Mouse (Mus musculus) T-cell, adult 66 days (primary cell): ENCODE measurements around the gene H1foo. TPM values are rescaled to one million over a fixed set of nuclear protein-coding genes. Genes with fewer than 3 reads are reported as not detected.

ENCODE experiments used
- total RNA-seq, 2 experiments: library from RNA; stranded (reverse); gene quantifications; 3 replicates in 1 of 2; 4 replicates in 1 of 2; pipeline ENCODE4 v1.2.4; 2023

H1foo gene
- not detected for total RNA-seq

DNA sequence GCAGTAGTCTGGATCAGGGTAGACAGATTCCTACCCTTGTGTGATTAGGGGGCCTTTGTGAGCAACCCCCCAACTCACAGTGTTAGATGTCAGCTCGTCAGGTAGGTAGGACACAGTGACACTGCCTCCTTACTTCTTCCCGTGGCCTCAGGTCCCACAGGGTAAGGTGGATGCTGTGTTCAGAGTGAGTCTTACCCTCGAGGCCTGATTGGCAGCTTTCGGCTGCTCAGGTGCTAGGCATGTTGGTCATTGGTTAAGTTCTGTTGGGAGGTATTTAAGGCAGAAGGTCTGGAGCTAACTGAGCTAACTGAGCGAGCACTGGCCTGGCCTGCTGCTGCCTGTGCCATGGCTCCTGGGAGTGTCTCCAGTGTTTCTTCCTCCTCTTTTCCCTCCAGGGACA, at the start of gene H1foo:
H1foo (plus strand) TSS at position 301 of the 400 bp plus-strand sequence.

DNA sequence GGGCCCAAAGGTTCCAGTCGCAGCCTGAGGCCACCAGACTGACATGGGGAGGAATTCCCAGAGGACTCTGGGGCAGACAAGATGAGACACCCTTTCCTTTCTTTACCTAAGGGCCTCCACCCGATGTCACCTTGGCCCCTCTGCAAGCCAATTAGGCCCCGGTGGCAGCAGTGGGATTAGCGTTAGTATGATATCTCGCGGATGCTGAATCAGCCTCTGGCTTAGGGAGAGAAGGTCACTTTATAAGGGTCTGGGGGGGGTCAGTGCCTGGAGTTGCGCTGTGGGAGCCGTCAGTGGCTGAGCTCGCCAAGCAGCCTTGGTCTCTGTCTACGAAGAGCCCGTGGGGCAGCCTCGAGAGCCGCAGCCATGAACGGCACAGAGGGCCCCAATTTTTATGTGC, 13.1 kb upstream of the H1foo start, which contains the start of gene Rho:
Rho (plus strand) TSS at position 110 of the 400 bp plus-strand sequence.

DNA sequence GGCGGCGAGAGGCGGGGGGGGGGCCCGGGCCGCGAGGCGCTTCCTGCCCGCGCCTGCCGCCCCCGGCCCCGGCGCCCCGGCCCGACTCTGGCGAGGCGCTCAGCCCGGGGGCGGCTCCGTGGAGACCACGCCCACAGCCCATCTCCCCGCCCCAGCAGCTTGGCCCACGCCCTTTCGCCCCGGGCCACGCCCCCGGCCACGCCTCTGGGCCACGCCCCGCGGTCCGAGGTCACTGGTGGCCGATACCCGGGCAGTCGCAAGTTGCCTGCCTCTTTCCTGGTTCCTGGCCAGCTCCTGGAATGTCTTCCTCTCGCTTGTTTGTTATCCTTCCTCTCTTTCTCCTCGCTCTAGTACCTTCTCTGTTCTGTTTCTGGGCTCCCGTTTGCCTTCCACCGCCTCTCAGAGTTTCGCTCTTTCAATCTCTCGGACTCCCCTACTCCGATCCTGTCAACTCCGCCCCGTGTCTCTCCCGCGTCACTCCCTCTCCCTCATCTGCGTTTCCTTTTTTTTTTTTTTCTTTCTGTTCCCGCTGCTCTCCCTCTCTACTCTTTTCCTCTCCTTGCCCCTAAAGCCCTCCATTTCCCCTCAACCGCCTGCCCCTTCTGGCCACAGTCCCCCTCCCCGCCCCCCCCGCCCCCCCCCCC, 50.3 kb downstream of the H1foo start, which contains the start of gene Plxnd1:
Plxnd1 (minus strand) TSS at position 129 of the 644 bp plus-strand sequence.

Other genes with a start within 250 kb of the H1foo start
- gene Tmem40, start 182.5 kb upstream of the H1foo start, total RNA-seq, result under 1 TPM in 1 of 2 experiments, not detected in 1; 0.44 TPM
- gene Cand2, start 170.4 kb upstream of the H1foo start, total RNA-seq, result 1 to 10 TPM; 6.5 to 8.5 TPM
- gene Rpl32, start 136.2 kb upstream of the H1foo start, total RNA-seq, result 1,000 to 10,000 TPM; 3,185 to 3,320 TPM
- 1 to 10 TPM in 1 of 2 experiments, under 1 TPM in 1; 0.99 to 1.2 TPM for gene Efcab12, start 106.5 kb upstream of the H1foo start, total RNA-seq
- gene Mbd4, start 91.6 kb upstream of the H1foo start, total RNA-seq, result 1 to 10 TPM; 7.9 to 8.5 TPM
- 1 to 10 TPM; 3.0 to 3.3 TPM for gene Ift122, start 91.5 kb upstream of the H1foo start, total RNA-seq
- not detected for gene Rho, start 13.2 kb upstream of the H1foo start, total RNA-seq
- 10 to 100 TPM; 23.1 to 27.1 TPM for gene Plxnd1, start 50.1 kb downstream of the H1foo start, total RNA-seq
- 10 to 100 TPM; 43.2 to 46.8 TPM for gene Tmcc1, start 248.5 kb downstream of the H1foo start, total RNA-seq